Mouse (Mus musculus) neural tube, embryonic 10.5 days (tissue): ENCODE results near the gene Map3k14.

ENCODE experiments used
- DNase-seq: peaks from one replicate; pipeline ENCODE4 v3.0.0-alpha.2; 2017; ENCODE audit warnings: low spot score; ENCODE audit errors: extremely low spot score

Gene Map3k14

GRCm38 (mm10) chr11:103215355-103215754, 51.9 kb downstream of the Map3k14 start:
- no peak for DNase-seq

- no peak for DNase-seq
Observed at GRCm38 (mm10) chr11:103213712-103214111, 53.6 kb downstream of the Map3k14 start.

GRCm38 (mm10) chr11:103210291-103210690, 57.0 kb downstream of the Map3k14 start:
- no peak for DNase-seq

GRCm38 (mm10) chr11:103208458-103208857, 58.8 kb downstream of the Map3k14 start, which contains the start of gene 1700023F06Rik:
1700023F06Rik (minus strand) TSS chr11:103208558.
- DNase-seq = no peak

- no peak for DNase-seq
Observed at GRCm38 (mm10) chr11:103206203-103206602, 61.1 kb downstream of the Map3k14 start.

- DNase-seq = no peak
Observed at GRCm38 (mm10) chr11:103202376-103202775, 64.9 kb downstream of the Map3k14 start.

- DNase-seq = no peak
Observed at GRCm38 (mm10) chr11:103201664-103202063, 65.6 kb downstream of the Map3k14 start.

- peak; percentile 34 for DNase-seq
Observed at GRCm38 (mm10) chr11:103198911-103199803, 68.1 kb downstream of the Map3k14 start.

GRCm38 (mm10) chr11:103198339-103198738, 68.9 kb downstream of the Map3k14 start:
- no peak for DNase-seq

GRCm38 (mm10) chr11:103197340-103197739, 69.9 kb downstream of the Map3k14 start:
- no peak for DNase-seq

- DNase-seq = no peak
Observed at GRCm38 (mm10) chr11:103195656-103196055, 71.6 kb downstream of the Map3k14 start.

- DNase-seq = no peak
Observed at GRCm38 (mm10) chr11:103195236-103195635, 72.0 kb downstream of the Map3k14 start.

- no peak for DNase-seq
Observed at GRCm38 (mm10) chr11:103193825-103194168, 73.5 kb downstream of the Map3k14 start.

GRCm38 (mm10) chr11:103192956-103193824, 74.1 kb downstream of the Map3k14 start:
- DNase-seq = no peak

GRCm38 (mm10) chr11:103192230-103192955, 74.9 kb downstream of the Map3k14 start:
- no peak for DNase-seq

- no peak for DNase-seq
Observed at GRCm38 (mm10) chr11:103184891-103185290, 82.4 kb downstream of the Map3k14 start.

- no peak for DNase-seq
Observed at GRCm38 (mm10) chr11:103181911-103182310, 85.4 kb downstream of the Map3k14 start.

- DNase-seq = no peak
Observed at GRCm38 (mm10) chr11:103181349-103181748, 85.9 kb downstream of the Map3k14 start.

GRCm38 (mm10) chr11:103180426-103180825, 86.8 kb downstream of the Map3k14 start:
- DNase-seq = no peak

- DNase-seq = no peak
Observed at GRCm38 (mm10) chr11:103178748-103179147, 88.5 kb downstream of the Map3k14 start.

GRCm38 (mm10) chr11:103177815-103178485, 89.3 kb downstream of the Map3k14 start:
- DNase-seq = no peak
